Mouse (Mus musculus) E14TG2a.4 (cell line): ENCODE data around the gene Nek4.

Experiments used
- CTCF ChIP-seq: conservative IDR thresholded peaks from 2 replicates; pipeline ENCODE4 v1.5.1; 2014; ENCODE audit warnings: low read length
- NANOG ChIP-seq: IDR thresholded peaks from 2 replicates; pipeline ENCODE4 v1.6.1; 2014; ENCODE audit warnings: borderline replicate concordance, low read length, mixed read lengths
- POU5F1 ChIP-seq: IDR thresholded peaks from 2 replicates; pipeline ENCODE4 v1.6.1; 2014; ENCODE audit warnings: low read length, borderline replicate concordance

- TF ChIP-seq CTCF: no peak
- no peak for TF ChIP-seq POU5F1
- TF ChIP-seq NANOG: no peak
Measured at GRCm38 (mm10) chr14:31013928-31014327, 62.8 kb downstream of the Nek4 start.
